Mouse (Mus musculus) G1E (cell line): Measurements from ENCODE around the gene Pycr1.

Experiments
- CTCF ChIP-seq: IDR thresholded peaks from 2 replicates; pipeline ENCODE4 v1.5.1; 2012; ENCODE audit warnings: low read depth, low read length, inconsistent platforms, mixed read lengths
- GATA1 ChIP-seq: IDR thresholded peaks from 2 replicates; pipeline ENCODE4 v1.6.1; 2012; ENCODE audit warnings: borderline replicate concordance, low read length, inconsistent platforms, mixed read lengths
- GATA2 ChIP-seq: IDR thresholded peaks from 2 replicates; pipeline ENCODE4 v1.6.1; 2012; ENCODE audit warnings: low read depth, low read length, inconsistent platforms, borderline replicate concordance
- TAL1 ChIP-seq: conservative IDR thresholded peaks from 2 replicates; pipeline ENCODE4 v1.6.1; 2012; ENCODE audit warnings: low read depth, low read length, inconsistent platforms, mixed read lengths

DNA sequence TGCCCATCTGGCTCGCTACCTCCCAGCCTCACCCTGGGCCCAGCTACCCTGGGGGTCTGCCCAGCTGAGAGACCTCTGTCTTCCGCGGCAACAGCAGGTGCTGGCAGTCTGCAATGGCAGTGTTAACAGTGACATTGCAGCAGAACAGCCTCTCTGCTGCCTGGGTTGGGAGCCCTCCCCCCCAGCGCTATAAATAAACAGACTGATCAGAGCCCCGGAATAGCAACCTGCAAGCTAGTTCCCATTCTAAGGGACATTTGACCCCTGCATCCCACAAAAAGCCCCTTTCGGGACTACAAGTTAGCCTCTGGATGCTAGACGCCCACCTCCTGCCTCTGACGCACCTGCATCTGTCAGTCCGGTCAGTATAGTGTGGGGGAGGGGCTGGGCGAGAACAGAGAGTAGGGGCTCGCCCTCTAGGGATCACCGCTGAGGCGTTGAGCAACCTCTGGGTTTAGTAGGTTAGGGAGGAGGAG lies 4.5 kb upstream of the Pycr1 start, which contains the start of gene Myadml2:
- TF ChIP-seq TAL1 (no peak), CTCF (no peak), GATA2 (no peak), GATA1 (no peak)
